Mouse (Mus musculus) forebrain, postnatal 0 days (tissue): ENCODE measurements at regions not wholly inside any gene's neighbourhood (a gene's known extent, or its start where the extent isn't known, plus 50 kb on each side); places are given as distances from the start of the nearest gene placed in this dataset.

Experiments
- ATAC-seq: fragments of 200-750 bp; cut with Nextera tagmentation; 2 replicates; pipeline ENCODE4 v1.8.0; 2017; ENCODE audit warnings: mild to moderate bottlenecking, moderate library complexity
- DNase-seq: peaks from one replicate; pipeline ENCODE4 v3.0.0-alpha.2; 2015
- H3K27ac ChIP-seq: fragments of 300-500 bp; sonication (generic); 2 replicates; pipeline ENCODE4 v1.5.1; 2014; ENCODE audit warnings: low read depth, mild to moderate bottlenecking, antibody characterized with exemption, low read length, moderate library complexity, mixed read lengths
- H3K27me3 ChIP-seq: fragments of 300-500 bp; sonication (generic); 2 replicates; pipeline ENCODE4 v1.6.1; 2014; ENCODE audit warnings: mild to moderate bottlenecking, low read length, mixed read lengths; ENCODE audit not compliant: insufficient read depth
- H3K36me3 ChIP-seq: fragments of 300-500 bp; sonication (generic); 2 replicates; pipeline ENCODE4 v1.6.1; 2014; ENCODE audit warnings: mild to moderate bottlenecking, moderate library complexity; ENCODE audit not compliant: insufficient read depth
- H3K4me1 ChIP-seq: fragments of 300-500 bp; sonication (generic); 2 replicates; pipeline ENCODE4 v1.6.1; 2014; ENCODE audit warnings: antibody characterized with exemption; ENCODE audit not compliant: insufficient read depth
- H3K4me2 ChIP-seq: fragments of 300-500 bp; sonication (generic); 2 replicates; pipeline ENCODE4 v1.6.1; 2014; ENCODE audit warnings: low read depth, mild to moderate bottlenecking, moderate library complexity
- H3K4me3 ChIP-seq: fragments of 300-500 bp; sonication (generic); 2 replicates; pipeline ENCODE4 v1.5.1; 2014; ENCODE audit warnings: low read depth, low read length, mixed read lengths
- H3K9ac ChIP-seq: fragments of 300-500 bp; sonication (generic); 2 replicates; pipeline ENCODE4 v1.6.1; 2014; ENCODE audit warnings: mild to moderate bottlenecking
- H3K9me3 ChIP-seq: fragments of 300-500 bp; sonication (generic); 2 replicates; pipeline ENCODE4 v1.6.1; 2016; ENCODE audit warnings: low read length
- CTCF ChIP-seq: sonication (generic); IDR thresholded peaks from 2 replicates; pipeline ENCODE4 v1.5.1; 2016; ENCODE audit warnings: antibody characterized with exemption, control low read depth, low read depth
- WGBS: fragments of 180-500 bp; shearing (Covaris S2); extraction: QIAGEN DNeasy Blood & Tissue Kit; methylation state at CpG from one replicate; pipeline ENCODE4 v1.1.7; 2014; 5-methylcytosine and 5-hydroxymethylcytosine counted together

DNA sequence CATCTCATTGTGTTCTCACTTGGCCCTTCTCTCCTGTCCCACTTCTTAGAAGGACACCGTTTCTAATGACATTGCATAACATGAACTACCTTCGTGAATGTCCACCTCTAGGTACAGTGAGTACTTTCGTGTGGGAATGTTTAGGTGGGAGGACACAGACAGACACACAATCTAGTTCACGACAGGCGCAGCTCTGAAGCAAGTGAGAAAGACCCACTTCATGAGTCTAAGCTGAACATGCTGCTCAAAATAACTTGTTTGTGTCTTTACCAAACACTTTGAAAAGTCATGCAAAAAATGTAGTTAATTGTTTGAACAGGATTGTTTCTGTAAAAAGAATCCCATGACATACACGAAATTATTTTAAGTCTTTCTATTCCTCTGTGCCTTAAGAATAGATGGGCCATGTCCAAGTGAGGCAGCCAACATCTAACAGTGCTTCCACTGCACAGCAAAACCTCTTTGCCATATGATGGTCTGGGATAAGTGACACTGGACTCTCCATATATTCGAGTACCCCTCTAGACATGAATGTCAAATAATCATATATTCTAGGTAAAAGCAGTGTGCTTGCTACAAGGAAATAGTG lies 336.2 kb downstream of the Pdcd6ip start:
- Histone ChIP-seq H3K9ac (no peak overlapping the region), H3K4me3 (no peak overlapping the region), H3K9me3 (no peaks in the 10 kb centered on the region), H3K4me2 (no peak overlapping the region), H3K4me1 (no peaks in the 10 kb centered on the region), H3K27ac (no peak overlapping the region), H3K36me3 (no peaks in the 10 kb centered on the region), H3K27me3 (no peaks in the 10 kb centered on the region)
- 83% methylated on average over 7 of the region's 7 CpGs for WGBS
- DNase-seq (no peak), ATAC-seq (no peak)
- no peak for TF ChIP-seq CTCF

DNA sequence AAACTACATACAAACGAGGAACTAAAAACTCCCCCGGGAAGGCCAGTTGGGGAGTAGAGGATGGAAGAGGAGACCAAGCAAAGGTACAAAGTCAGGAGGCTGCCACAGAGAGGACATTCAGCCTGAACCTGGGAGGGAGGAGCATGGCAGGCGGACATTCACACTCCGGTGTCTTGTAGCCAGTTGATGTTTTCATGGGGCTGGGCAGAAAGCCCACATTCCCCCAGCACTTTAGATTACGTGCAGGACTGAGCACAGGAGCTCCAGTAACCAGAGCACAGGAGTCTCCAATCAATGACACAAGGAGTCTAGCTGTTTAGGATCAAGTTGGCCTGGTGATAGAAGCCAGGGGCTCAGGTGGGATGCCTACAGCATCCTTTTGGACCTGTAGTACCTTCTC lies 360.1 kb downstream of the Pdcd6ip start:
- 72% methylated on average over 5 of the region's 5 CpGs for WGBS
- H3K27me3 ChIP-seq = no peaks in the 10 kb centered on the region

DNA sequence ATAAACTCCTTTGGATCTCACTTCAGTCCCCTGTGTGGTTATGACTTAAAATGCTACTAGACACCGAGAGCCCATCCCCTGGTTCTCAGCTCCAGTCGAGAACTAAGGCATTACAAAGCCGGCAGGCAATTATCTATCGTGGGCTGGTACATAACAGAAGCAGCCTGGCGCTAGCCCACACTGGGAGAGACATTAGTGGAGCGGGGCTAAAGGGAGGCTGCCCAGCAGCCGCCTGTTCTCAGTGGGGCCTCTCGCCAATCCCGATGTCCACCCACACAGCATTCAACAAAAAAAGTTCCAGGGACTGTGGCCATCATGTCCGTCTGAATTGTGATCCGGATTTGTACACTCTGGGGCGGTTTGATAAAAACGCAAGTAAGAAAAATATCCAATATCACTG lies 361.5 kb downstream of the Pdcd6ip start:
- no peak overlapping the region for H3K27ac ChIP-seq
- H3K36me3 ChIP-seq = no peaks in the 10 kb centered on the region
- 47% methylated on average over 13 of the region's 13 CpGs for WGBS
- H3K4me3 ChIP-seq = no peak overlapping the region
- no peak for ATAC-seq
- peak; percentile 27 for DNase-seq
- no peaks in the 10 kb centered on the region for H3K9me3 ChIP-seq
- TF ChIP-seq CTCF = no peak
- H3K4me1 ChIP-seq = peaks cover 3% of the 10 kb centered on the region; the same call in 1 of the 2 replicates
- H3K4me2 ChIP-seq = no peak overlapping the region
- no peaks in the 10 kb centered on the region for H3K27me3 ChIP-seq
- no peak overlapping the region for H3K9ac ChIP-seq

More for the DNA sequence above, 360.1 kb downstream of the Pdcd6ip start:
- TF ChIP-seq CTCF = no peak
- Histone ChIP-seq H3K4me1 (no peaks in the 10 kb centered on the region), H3K36me3 (no peaks in the 10 kb centered on the region), H3K9me3 (no peaks in the 10 kb centered on the region), H3K9ac (no peak overlapping the region), H3K4me2 (no peak overlapping the region), H3K27ac (no peak overlapping the region), H3K4me3 (no peak overlapping the region)
- DNase-seq = no peak
- ATAC-seq = no peak

DNA sequence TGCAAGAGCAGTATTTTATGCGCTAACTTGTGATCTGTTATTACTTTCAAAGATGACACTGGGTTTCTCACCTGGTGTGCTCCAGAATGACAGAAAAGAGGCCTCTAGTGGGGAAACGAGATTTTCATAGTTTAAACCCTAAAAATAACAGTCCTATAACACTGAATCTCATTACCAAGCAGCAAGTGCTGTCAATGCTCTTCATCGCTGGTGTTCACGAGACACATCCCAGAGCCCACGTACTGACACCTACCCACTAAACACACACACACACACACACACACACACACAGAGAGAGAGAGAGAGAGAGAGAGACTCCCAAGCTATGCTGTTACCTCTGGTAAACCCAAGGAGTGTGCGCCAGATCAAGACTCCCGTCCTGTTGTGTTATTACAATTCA lies 365.9 kb downstream of the Pdcd6ip start:
- TF ChIP-seq CTCF = 0 out of 2 replicates have a peak, but pooled peaks have one; percentile 9
- no peaks in the 10 kb centered on the region for H3K27me3 ChIP-seq
- H3K4me2 ChIP-seq = no peak overlapping the region
- peak; percentile 76 for ATAC-seq
- no peaks in the 10 kb centered on the region for H3K36me3 ChIP-seq
- H3K9me3 ChIP-seq = no peaks in the 10 kb centered on the region
- 51% methylated on average over 7 of the region's 7 CpGs for WGBS
- no peak overlapping the region for H3K4me3 ChIP-seq
- H3K4me1 ChIP-seq = peaks cover 3% of the 10 kb centered on the region; the same call in 1 of the 2 replicates
- peak; percentile 61 for DNase-seq
- no peak overlapping the region for H3K9ac ChIP-seq
- H3K27ac ChIP-seq = peak overlapping the region; percentile 54; the same call in 1 of the 2 replicates

DNA sequence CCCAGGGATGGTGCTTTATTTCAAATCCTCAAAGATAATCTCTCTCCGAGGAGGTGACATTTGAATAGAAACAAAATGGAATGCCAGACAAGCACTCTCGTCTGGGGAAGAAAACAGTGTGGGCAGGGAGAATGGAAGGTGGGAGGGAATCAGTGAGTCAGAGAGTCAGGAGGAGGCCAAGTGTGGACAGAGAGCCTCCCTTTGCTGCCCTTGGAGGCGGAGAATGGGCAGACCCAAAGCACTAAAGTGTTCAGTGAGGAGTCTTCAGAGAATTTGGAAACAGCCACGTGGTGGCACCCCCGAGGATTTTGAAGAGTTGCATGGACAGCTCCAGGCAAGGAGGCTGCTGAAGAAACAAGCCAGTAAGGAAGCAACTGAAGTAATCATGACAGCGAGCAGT lies 367.2 kb downstream of the Pdcd6ip start:
- H3K9ac ChIP-seq = no peak overlapping the region
- no peak overlapping the region for H3K27ac ChIP-seq
- no peaks in the 10 kb centered on the region for H3K27me3 ChIP-seq
- 67% methylated on average over 6 of the region's 6 CpGs for WGBS
- no peak for DNase-seq
- H3K4me3 ChIP-seq = no peak overlapping the region
- no peak for ATAC-seq
- no peak overlapping the region for H3K4me2 ChIP-seq
- TF ChIP-seq CTCF = no peak
- no peaks in the 10 kb centered on the region for H3K36me3 ChIP-seq
- no peaks in the 10 kb centered on the region for H3K9me3 ChIP-seq
- H3K4me1 ChIP-seq = peaks cover 3% of the 10 kb centered on the region; the same call in 1 of the 2 replicates

DNA sequence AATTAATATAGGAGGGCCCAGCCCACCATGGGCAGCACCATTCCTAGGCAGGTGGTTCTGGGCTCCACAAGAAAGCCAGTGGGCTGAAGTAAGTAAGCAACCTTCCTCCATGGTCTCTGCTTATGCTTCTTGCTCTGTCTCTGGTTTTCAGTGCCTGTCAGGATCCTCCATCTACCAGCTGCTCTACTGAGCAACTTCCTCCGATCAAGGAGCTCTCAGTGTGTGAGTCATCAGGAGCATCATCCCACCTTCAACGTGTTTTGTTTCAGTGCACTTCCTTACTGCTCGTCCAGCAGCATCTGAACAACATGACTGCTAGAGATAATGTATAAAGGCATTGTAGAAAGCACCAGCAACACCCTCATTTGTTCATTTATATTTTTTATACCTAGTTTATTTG lies 368.0 kb downstream of the Pdcd6ip start:
- Histone ChIP-seq H3K36me3 (no peaks in the 10 kb centered on the region), H3K9ac (no peak overlapping the region), H3K4me1 (peaks cover 3% of the 10 kb centered on the region; the same call in 1 of the 2 replicates), H3K4me2 (no peak overlapping the region), H3K9me3 (no peaks in the 10 kb centered on the region), H3K27ac (no peak overlapping the region), H3K4me3 (no peak overlapping the region), H3K27me3 (no peaks in the 10 kb centered on the region)
- TF ChIP-seq CTCF = no peak
- no peak for DNase-seq
- WGBS = 80% methylated on average over 3 of the region's 3 CpGs
- no peak for ATAC-seq

DNA sequence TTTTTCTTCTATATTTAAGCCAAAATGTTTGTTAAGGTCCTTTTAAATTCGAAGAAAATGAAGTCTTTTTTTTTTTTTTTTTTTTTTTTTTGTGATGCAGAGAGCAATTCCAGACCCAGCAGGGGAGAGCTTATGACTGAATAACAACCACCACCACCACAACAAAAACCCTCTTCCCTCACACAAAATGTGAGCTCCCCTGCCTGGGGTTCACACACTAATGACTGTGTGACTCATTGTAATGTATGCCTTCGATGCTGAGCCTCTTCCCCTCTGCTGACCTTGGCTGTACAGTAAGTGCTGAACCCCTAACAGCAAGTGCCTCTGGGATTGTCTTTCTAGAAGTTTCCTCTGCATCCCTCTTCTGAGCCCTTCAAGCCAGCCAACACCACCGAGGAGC lies 383.6 kb downstream of the Pdcd6ip start:
- Histone ChIP-seq H3K9ac (no peak overlapping the region), H3K4me1 (no peaks in the 10 kb centered on the region), H3K4me3 (no peak overlapping the region), H3K27ac (no peak overlapping the region), H3K9me3 (no peaks in the 10 kb centered on the region), H3K27me3 (no peaks in the 10 kb centered on the region), H3K4me2 (no peak overlapping the region), H3K36me3 (no peaks in the 10 kb centered on the region)
- no peak for TF ChIP-seq CTCF
- ATAC-seq = no peak
- DNase-seq = no peak
- WGBS = 20% methylated on average over 3 of the region's 3 CpGs
